Mouse (Mus musculus) kidney, adult 18-20 months (tissue): ENCODE measurements around the gene Snrpd2.
A peak's percentile ranks its signal among the peaks of the same experiment; 100 is the strongest.

Experiments used
- DNase-seq: peaks from one replicate; pipeline ENCODE4 v3.0.0; 2021

Gene Snrpd2

DNA sequence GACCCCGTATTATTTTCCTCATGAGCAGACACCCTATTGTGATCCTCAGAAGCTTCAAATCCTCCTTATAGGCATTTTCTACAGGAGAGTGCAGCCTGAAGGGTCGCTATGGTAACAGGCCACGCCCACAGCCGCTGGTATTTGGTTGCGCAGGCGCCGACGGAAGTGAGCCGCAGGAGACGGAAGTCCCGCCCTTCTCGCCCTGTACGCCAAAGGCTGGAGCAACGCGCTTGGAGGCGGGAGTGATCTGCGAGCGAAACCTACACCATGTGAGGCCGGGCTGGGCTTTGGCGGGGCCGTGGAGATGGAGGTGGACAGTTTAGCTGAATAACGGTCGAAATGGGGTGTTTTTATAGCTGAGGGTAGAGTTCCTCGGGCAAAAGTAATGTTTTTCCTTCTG, at the start of gene Snrpd2:
Gene Snrpd2 (plus strand): TSS at position 97 of the 400 bp plus-strand sequence.
- peak; percentile 98 for DNase-seq

- no peak for DNase-seq
These were observed 49.2 kb upstream of the Snrpd2 start for GRCm38 (mm10) chr7:19100290-19100689.

DNA sequence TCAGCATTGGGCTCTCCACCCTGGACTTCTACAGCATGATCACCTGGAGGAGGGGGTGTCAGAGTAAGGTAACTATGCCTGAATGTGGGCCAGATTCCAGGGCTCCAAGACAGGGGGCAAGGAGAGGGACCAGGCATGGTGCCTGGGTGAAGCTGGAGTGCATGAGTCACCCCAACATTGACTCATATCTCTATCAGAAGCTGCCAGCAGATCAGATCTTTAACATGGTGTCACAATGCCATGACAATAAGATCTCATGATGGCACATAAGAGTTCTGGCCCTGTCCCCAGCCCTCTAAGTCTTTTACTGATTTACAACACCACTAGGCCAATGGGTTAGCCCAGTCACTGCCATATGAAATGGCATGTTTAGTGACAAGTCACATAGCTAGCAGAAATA, 45.8 kb upstream of the Snrpd2 start:
- no peak for DNase-seq

- no peak for DNase-seq
These were observed 45.0 kb upstream of the Snrpd2 start for GRCm38 (mm10) chr7:19104486-19104885.

DNA sequence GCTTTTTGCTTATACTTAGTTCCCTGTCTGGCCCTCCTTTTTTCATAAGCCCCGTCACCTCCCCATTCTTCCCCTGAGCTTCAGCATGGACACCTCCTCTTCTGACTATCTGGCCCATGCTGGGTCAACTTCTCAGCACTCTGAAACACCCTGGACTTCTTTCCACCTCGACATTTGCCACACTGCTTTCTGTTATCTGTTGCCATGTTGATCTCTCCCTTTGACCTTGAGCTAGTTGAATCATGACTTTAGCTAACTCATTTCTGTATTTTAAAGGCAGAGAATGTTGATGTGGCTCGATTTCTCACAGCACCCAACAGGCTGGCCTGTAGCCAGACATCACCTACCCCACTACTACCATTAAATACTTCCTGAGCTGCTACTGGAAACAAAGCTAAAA, 42.1 kb upstream of the Snrpd2 start:
- no peak for DNase-seq

- no peak for DNase-seq
These were observed 40.0 kb upstream of the Snrpd2 start for GRCm38 (mm10) chr7:19109565-19109964.

GRCm38 (mm10) chr7:19118028-19118771, 31.3 kb upstream of the Snrpd2 start, which contains the start of gene Gm4969:
Gene Gm4969 (minus strand): TSS chr7:19118368.
- peak; percentile 53 for DNase-seq

DNA sequence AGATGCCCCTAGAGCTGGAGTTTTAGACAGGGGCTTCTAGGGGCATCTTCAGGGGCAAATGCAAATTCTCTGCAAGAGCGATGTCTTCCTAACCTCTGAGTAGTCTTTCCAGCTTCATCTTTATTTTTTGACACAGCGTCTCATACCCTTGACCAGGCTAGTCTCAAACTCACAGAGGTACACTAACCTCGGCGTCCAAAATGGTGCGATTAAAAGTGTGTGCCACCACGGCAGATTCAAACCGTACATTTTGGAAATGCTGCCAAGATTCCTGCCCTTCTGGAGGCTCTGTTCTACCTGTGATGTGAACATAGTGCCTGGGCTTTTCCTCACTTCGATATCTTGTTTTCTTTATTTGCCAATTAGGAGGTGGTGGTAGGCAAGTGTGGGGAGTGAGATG, 30.4 kb upstream of the Snrpd2 start:
- no peak for DNase-seq

- DNase-seq = peak; percentile 91
These were observed 29.7 kb upstream of the Snrpd2 start, which contains the start of gene Fbxo46 for GRCm38 (mm10) chr7:19119631-19120429. Gene Fbxo46 (plus strand): TSS chr7:19119859.

DNA sequence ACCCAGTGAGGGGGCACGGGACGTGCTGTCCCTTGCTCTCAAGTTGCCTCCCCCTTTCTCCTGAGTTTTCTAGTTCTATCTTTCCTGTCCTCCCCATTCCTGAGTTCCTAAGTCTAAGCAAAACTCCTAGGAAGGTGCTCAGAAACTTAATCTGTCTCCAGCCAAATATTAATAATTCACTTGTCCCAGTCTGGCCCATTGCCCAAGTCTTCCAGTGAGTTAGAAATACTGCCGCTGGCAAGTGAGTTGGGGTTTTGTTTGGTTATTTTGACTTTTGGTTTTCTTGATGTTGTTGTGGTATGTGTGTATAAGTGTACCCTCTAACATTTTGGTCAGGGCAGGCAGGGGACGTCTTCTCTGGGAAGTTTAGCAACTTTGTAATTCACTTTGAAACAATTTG, 27.8 kb upstream of the Snrpd2 start:
- DNase-seq = peak; percentile 43

- peak; percentile 31 for DNase-seq
These were observed 24.8 kb upstream of the Snrpd2 start for GRCm38 (mm10) chr7:19124713-19125112.

DNA sequence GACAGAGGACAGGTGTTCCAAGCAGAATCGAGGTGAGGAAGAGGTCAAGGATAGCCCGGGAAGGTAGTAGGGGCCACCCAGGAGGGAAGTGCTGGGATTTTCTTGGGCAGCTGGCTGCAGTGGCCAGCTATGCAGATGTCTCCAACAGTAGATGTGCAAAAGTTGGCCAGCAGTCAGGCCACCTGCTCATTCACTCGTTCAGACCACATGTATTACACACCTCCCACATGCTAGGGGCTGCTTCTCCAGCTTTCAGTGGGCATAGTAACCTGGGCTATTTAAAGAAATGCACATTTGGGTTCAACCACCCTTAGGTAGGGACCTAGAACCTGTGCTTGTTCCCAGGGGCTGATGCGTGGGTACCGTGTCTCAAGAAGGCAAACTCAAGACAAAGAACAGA, 21.8 kb upstream of the Snrpd2 start:
- no peak for DNase-seq

GRCm38 (mm10) chr7:19129396-19129795, 20.1 kb upstream of the Snrpd2 start:
- no peak for DNase-seq

DNA sequence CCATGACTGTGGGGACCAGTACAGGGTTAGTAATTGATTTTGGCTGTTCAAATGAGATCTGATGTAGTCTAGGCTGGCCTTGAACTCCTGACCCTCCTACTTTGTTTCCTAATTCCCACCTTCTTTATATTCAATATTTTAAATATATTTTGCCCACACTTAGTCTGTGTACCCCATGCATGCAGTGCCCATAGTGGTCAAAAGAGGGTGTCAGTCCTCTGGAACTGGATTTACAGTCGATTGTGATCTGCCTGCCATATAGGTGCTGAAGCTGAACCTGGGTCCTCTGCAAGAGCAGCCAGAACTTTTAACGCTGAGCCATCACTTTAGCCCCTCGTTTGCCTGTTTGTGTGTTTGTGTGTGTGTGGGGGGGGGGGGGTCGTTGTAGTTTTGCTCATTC, 18.9 kb upstream of the Snrpd2 start:
- DNase-seq = no peak

DNA sequence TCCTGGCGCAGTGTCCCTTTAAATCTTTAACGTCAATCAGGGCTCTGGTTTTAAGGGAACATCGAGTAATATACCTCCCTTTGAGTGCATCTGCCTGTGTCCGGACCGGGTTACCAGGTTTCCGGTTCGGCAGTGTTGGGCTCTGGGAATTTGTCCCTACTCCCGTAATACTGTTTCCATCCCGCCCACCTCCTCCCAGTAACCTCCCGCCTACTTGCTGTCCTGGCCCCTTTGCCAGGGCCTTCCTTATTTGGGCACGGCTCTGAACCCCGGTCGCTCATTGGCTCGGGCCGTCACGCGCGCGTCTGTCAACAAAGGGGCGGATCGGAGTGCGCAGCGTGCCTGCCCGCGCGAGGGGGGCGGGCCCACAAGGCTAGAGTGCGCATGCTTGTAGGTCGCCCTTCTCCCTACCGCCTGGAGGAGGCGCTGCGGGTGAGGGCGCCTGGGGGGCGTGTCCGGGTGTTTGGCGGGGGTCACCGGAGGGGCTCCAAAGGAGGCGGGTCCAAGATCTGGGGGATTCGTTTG, 18.1 kb upstream of the Snrpd2 start:
- DNase-seq = peak; percentile 95

DNA sequence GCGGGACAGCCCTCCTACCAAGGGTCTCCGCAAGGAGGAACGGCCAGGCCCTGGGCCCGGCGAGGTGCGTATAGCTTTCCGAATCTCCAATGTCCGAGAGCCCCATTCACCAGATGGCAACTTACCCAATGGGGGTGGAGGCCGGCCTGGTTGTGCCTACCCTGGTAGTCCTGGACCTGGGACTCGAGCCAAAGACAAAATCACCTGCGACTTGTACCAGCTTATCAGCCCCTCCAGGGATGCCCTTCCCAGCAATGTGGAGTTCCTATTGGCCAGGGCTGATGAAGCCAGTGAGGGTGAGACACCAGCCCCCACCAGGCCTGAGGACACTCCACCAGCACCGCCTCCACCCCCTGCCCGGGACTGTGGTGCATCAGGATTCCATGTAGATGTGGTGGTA, 13.4 kb upstream of the Snrpd2 start:
- no peak for DNase-seq

DNA sequence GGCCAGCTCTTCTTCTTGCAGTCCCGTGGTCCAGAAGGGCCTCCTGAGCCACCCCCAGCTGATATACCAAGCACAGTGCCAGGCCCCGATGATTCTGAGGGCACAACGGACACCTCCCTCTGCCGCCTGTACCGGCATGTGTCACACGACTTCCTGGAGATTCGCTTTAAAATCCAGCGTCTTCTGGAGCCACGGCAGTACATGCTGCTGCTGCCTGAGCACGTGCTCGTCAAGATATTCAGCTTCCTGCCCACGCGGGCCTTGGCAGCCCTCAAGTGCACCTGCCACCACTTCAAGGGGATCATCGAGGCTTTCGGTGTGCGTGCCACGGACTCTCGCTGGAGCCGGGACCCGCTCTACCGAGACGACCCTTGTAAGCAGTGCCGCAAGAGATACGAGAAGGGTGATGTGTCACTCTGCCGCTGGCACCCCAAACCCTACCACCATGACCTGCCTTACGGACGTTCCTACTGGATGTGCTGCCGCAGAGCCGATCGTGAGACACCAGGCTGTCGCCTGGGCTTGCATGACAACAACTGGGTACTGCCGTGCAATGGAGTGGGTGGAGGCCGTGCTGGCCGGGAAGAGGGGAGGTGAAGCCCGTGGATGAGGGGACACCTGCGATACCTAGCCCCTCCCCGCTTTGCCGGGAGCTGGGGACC, 12.7 kb upstream of the Snrpd2 start:
- DNase-seq = no peak

- peak; percentile 58 for DNase-seq
These were observed 12.1 kb upstream of the Snrpd2 start for GRCm38 (mm10) chr7:19137380-19137779.

GRCm38 (mm10) chr7:19146793-19147192, 2.7 kb upstream of the Snrpd2 start:
- no peak for DNase-seq

GRCm38 (mm10) chr7:19147497-19148045, 2.0 kb upstream of the Snrpd2 start:
- DNase-seq = no peak

DNA sequence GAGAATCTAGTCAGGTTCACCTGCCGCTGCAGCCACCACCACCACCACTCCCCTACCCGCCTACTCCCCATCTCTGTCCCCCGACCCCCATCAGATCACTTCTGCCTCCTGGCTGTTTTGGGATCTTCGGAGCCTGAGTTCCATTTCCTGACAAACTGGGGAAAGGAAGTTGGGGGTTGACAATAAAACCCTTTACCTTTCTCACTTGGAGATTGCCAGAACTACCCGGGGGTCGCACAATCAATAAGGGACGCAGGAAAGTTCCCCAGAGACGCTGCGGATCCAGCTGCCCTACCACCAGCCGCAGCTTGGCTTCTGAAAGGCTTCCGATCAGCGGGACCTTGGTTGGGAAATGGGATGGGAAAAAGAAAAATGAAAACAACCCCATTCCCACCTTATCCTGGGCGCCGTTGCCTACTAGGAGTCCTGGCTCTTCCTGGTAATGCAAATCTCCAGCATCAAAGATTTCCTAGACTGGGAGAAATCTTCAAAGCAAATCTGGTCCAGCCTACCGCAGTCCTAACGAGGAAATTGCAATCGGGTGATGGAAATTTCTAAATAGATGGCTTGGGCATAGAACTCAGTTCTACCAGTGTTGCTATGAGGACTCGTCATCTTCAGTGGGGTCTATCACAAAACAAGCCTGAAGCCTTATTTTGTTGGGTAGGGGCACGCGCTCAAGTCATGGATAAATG, 1.2 kb upstream of the Snrpd2 start:
- no peak for DNase-seq

DNA sequence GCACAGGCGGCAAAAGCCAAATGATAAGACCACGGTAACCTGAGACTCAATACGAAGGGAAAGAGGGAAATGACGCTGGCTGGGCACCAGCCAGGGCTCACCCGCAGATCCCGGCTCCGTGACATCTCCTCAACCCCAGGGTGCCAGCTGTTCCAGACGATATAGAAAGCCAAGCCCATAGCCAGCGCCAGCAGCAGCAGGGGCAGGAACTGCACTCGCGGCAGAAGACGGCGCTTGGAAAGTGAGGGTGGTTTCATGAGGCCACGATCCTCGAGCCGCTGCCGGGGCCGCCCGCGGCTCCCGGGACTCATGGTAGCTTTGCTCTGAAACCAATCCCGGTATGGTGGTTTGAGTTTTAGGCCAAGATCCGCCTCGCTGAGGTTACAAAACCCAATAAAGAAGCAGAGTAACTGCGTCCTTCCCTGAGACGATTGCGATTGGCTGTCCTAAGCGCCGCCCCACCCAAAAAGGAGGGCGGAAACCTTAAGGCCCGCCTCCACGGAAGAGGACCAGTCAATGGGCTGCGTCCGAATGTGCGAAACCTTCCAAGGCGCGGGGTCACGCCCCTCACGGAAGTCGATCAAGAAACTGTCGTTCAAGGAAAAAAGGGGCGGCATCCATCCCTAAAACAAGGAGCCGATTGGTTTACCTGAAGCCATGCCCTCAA, 514 bp upstream of the Snrpd2 start, which contains the start of gene Qpctl:
Gene Qpctl (minus strand): TSS at position 417 of the 667 bp plus-strand sequence.
- peak; percentile 98 for DNase-seq
